Mouse (Mus musculus) stomach, embryonic 15.5 days (tissue): ENCODE results near the gene Qrich2. TPM values are rescaled to one million over a fixed set of nuclear protein-coding genes. Genes with fewer than 3 reads are reported as not detected.
"Not testable (repeated sequence)": the region's sequence is repeated elsewhere in the genome, so short reads cannot be mapped to it uniquely, and the experiment has no call there.

Source experiments
- ATAC-seq: fragments of 200-750 bp; cut with Nextera tagmentation; 2 replicates; pipeline ENCODE4 v1.8.0; 2017; ENCODE audit warnings: low read depth, moderate number of reproducible peaks, moderate TSS enrichment; ENCODE audit not compliant: insufficient read depth, low FRiP score
- H3K27ac ChIP-seq: fragments of 300-500 bp; sonication (generic); 2 replicates; pipeline ENCODE4 v1.5.1; 2015; ENCODE audit warnings: mild to moderate bottlenecking, inconsistent platforms
- H3K27me3 ChIP-seq: fragments of 300-500 bp; sonication (generic); replicated peaks from 2 replicates; pipeline ENCODE4 v1.6.1; 2015; ENCODE audit warnings: inconsistent platforms
- H3K36me3 ChIP-seq: fragments of 300-500 bp; sonication (generic); 2 replicates; pipeline ENCODE4 v1.6.1; 2015; ENCODE audit warnings: inconsistent platforms
- H3K4me1 ChIP-seq: fragments of 300-500 bp; sonication (generic); 2 replicates; pipeline ENCODE4 v1.6.1; 2015; ENCODE audit warnings: inconsistent platforms
- H3K4me2 ChIP-seq: fragments of 300-500 bp; sonication (generic); 2 replicates; pipeline ENCODE4 v1.6.1; 2015; ENCODE audit warnings: mild to moderate bottlenecking, inconsistent platforms
- H3K4me3 ChIP-seq: fragments of 300-500 bp; sonication (generic); replicated peaks from 2 replicates; pipeline ENCODE4 v1.5.1; 2015; ENCODE audit warnings: inconsistent platforms
- H3K9ac ChIP-seq: fragments of 300-500 bp; sonication (generic); 2 replicates; pipeline ENCODE4 v1.6.1; 2015; ENCODE audit warnings: inconsistent platforms
- H3K9me3 ChIP-seq: fragments of 300-500 bp; sonication (generic); 2 replicates; pipeline ENCODE4 v1.6.1; 2016; ENCODE audit warnings: inconsistent platforms
- WGBS: fragments of 180-500 bp; shearing (Covaris S2); methylation state at CpG from one replicate; pipeline ENCODE4 v1.1.7; 2015; 5-methylcytosine and 5-hydroxymethylcytosine counted together
- polyA plus RNA-seq: library from polyadenylated mRNA; unstranded; fragments of >200 nt; fragmentation: Nextera tagmentation; extraction: Ambion mirVana; gene quantifications from 2 replicates; pipeline ENCODE4 v1.2.1, GENCODE M21; 2015

Gene Qrich2
- polyA plus RNA-seq, 1 experiment from 2014 or later: 0.50 TPM

DNA sequence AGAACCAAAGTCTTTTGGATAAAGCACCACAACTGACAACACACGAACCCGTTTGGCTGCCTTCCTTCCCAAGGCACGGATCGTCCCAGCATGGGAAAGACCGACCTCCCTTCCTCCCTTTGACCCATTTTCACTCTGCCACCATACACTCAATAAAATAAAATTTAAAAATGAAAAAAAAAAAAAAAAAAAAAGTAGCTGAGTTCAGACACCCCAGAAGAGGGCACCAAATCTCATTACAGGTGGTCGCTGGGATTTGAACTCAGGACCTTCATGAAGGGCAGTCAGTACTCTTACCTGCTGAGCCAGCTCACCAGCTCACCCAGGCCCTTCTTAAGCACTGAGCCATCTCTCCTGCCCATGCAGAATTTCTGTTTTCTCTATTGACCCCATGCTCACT, 33.0 kb upstream of the Qrich2 start:
- WGBS: 44% methylated on average over 6 of the region's 6 CpGs
- Histone ChIP-seq H3K27me3 (no peaks in the 10 kb centered on the region), H3K4me2 (peak overlapping the region; percentile 50), H3K36me3 (no peaks in the 10 kb centered on the region), H3K9me3 (no peaks in the 10 kb centered on the region), H3K27ac (no peak overlapping the region), H3K4me1 (peaks cover 12% of the 10 kb centered on the region; the same call in 1 of the 2 replicates), H3K9ac (no peak overlapping the region), H3K4me3 (peak overlapping the region; percentile 21; the same call in 1 of the 2 replicates)
- ATAC-seq: no peak

DNA sequence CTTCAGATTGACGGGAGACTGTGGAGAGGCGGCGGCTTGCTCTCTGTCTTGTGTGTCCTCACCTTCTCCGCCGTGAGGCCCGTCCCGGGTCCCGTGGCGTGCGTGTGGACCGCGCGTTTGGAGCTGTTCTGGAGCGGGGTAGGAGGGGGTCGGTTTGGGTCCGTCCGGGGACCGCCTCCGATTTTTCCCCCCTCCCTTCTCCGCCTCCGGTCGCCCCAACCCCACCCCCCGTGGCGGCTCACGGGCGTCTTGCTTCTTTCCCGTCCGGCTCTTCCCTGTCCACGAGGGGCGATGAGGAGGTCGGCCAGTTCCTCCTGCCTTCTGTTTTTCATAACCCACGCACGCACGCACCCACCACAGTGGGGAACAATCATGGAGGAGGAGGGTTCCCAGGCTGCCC, 32.6 kb upstream of the Qrich2 start:
- Histone ChIP-seq H3K9me3 (no peaks in the 10 kb centered on the region), H3K4me3 (peak overlapping the region; percentile 21), H3K9ac (no peak overlapping the region), H3K4me1 (peaks cover 15% of the 10 kb centered on the region; the same call in 1 of the 2 replicates), H3K4me2 (peak overlapping the region; percentile 50), H3K27me3 (no peaks in the 10 kb centered on the region), H3K27ac (no peak overlapping the region), H3K36me3 (no peaks in the 10 kb centered on the region)
- WGBS: 28% methylated on average over 34 of the region's 34 CpGs
- ATAC-seq: no peak

DNA sequence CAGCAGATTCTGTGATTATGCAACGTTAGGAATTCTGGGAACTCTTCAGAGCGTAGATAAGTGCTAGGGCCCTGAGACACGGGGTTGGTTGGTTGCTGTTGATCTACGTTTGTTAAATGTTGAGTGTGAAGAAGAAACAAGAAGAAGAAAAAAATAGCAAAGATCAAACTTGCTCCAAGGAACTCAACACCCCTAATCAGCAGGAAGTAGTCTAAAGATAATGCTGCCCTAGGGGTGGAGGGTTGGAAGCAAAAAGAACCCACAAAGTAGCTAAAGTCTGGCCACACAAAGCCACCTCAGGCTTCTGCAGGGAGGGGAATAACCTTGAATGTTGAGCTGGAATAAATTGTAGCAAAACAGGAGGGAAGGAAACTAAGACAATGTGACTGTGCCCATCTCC, 31.3 kb upstream of the Qrich2 start:
- Histone ChIP-seq H3K9ac (no peak overlapping the region), H3K4me1 (peaks cover 15% of the 10 kb centered on the region; the same call in 1 of the 2 replicates)

DNA sequence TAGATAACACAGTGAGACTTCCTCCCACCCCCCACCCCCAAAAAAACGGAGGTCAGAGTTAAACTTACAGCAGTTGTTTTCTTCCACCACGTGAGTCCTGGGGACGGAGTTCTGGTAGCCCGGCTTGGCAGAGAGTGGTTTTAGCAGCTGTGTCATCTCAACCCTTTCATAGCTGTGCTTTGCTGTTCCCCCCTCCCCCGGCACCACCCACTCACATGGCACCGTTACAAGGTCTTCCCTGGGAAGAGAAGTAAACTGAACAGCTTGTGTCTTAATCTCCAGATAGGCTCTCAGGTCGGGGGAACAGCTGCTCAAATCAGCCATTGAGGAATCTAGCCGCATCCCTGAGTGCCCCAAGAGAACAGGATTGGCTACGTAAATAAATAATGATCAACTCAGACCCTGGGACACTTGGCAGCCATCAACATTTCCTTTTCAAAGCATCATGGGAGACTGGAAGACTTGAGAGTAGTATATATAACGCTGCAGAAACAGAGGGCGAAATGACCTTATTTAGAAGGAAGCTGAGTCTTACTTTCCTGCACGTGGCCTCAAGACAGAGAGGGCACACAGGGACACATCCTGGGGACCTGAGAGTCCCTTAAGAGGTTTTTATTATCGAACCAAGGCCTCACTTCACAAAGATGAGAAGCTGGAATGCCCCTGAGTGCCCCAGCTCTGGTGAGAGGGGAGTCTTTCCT, 28.6 kb upstream of the Qrich2 start:
- peak; percentile 51 for ATAC-seq
- Histone ChIP-seq H3K36me3 (no peaks in the 10 kb centered on the region), H3K9ac (no peak overlapping the region), H3K4me3 (0 out of 2 replicates have a peak overlapping the region, but pooled peaks have one; percentile 4), H3K27ac (peak overlapping the region; percentile 93), H3K4me2 (0 out of 2 replicates have a peak overlapping the region, but pooled peaks have one; percentile 8), H3K9me3 (no peaks in the 10 kb centered on the region), H3K4me1 (peaks cover 24% of the 10 kb centered on the region), H3K27me3 (no peaks in the 10 kb centered on the region)
- 25% methylated on average over 13 of the region's 13 CpGs for WGBS

More for the DNA sequence above, 31.3 kb upstream of the Qrich2 start:
- no peak for ATAC-seq
- WGBS: 79% methylated on average over 4 of the region's 4 CpGs
- Histone ChIP-seq H3K27me3 (no peaks in the 10 kb centered on the region), H3K4me3 (no peak overlapping the region), H3K4me2 (no peak overlapping the region), H3K9me3 (no peaks in the 10 kb centered on the region), H3K27ac (no peak overlapping the region), H3K36me3 (no peaks in the 10 kb centered on the region)

DNA sequence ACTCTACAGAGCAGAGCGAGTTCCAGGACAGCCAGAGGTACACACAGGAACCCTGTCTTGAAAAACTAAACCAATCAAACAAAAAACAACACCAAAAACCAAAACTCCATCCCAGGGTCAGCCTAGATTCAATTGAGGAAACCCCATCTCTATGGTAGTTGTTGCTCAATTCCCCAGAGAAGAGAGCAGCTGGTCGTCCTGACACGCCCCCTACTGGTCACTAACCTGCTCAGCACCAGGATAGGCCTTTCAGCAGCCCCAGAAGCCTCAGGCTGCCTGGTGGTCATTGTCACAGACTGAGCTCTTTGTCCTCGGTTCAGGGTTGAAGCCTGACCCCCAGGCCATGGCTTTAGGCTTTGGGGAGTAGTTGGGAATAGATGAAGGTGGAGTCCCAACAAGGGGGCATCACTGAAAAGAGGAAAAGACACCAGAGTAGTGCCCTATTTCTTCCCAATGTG, 27.8 kb upstream of the Qrich2 start, which contains the start of gene Prpsap1:
Prpsap1 (minus strand) TSS at position 408 of the 458 bp plus-strand sequence.
- Histone ChIP-seq H3K9me3 (no peaks in the 10 kb centered on the region), H3K4me2 (peak within 1 kb of the TSS; percentile 19), H3K36me3 (no peaks in the 10 kb centered on the region), H3K27me3 (no peaks in the 10 kb centered on the region), H3K4me3 (0 out of 2 replicates have a peak within 1 kb of the TSS, but pooled peaks have one; percentile 4), H3K4me1 (peaks cover 26% of the 10 kb centered on the region), H3K27ac (peak within 1 kb of the TSS; percentile 93), H3K9ac (no peak within 1 kb of the TSS)
- ATAC-seq: no peak
- WGBS: 23% methylated on average over 4 of the region's 4 CpGs

DNA sequence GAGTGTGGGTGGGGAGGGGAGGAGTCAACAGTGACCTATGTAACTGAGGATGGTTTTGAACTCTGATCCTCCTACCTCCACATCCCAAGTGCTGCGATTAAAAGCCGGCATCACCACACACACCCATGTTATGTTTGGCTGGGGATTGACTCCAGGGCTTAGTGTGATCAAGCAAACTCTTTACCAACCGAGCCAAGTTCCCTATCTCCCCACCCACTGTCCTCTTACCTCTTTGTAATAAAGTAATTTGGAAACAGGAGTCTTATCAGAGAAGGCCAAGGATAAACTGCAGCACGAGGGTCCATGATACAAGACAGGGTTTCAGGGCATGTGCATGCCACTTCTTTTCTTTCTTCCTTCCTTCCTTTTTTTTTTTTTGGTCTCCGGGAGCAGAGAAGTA, 27.1 kb upstream of the Qrich2 start:
- Histone ChIP-seq H3K27ac (peak overlapping the region; percentile 93; the same call in 1 of the 2 replicates), H3K9me3 (no peaks in the 10 kb centered on the region), H3K9ac (no peak overlapping the region), H3K4me3 (no peak overlapping the region), H3K4me2 (peak overlapping the region; percentile 19; the same call in 1 of the 2 replicates), H3K27me3 (no peaks in the 10 kb centered on the region), H3K36me3 (no peaks in the 10 kb centered on the region), H3K4me1 (peaks cover 26% of the 10 kb centered on the region)
- ATAC-seq: no peak
- WGBS: 57% methylated on average over 5 of the region's 5 CpGs

DNA sequence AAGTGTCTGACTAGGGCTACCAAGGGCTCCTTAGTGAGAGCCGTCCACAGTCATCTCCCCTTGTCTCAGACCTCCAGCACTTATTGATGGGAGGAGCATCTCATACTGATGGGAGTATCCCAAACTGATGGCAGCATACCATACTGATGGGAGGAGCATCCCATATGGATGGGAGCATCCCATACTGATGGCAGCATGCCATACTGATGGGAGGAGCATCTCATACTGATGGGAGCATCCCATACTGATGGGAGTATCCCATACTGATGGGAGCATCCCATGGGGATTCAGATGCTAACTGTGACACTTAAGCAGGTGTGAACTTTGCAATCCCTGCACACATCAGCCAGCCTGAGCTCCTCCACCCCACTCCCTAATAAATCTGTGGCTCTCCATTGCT, 26.5 kb upstream of the Qrich2 start:
- H3K4me3 ChIP-seq, H3K9me3 ChIP-seq, H3K27ac ChIP-seq, H3K27me3 ChIP-seq, ATAC-seq, H3K9ac ChIP-seq, H3K4me2 ChIP-seq, H3K36me3 ChIP-seq: not testable (repeated sequence)
- 69% methylated on average over 1 of the region's 1 CpGs for WGBS
- peaks cover 26% of the 10 kb centered on the region for H3K4me1 ChIP-seq

DNA sequence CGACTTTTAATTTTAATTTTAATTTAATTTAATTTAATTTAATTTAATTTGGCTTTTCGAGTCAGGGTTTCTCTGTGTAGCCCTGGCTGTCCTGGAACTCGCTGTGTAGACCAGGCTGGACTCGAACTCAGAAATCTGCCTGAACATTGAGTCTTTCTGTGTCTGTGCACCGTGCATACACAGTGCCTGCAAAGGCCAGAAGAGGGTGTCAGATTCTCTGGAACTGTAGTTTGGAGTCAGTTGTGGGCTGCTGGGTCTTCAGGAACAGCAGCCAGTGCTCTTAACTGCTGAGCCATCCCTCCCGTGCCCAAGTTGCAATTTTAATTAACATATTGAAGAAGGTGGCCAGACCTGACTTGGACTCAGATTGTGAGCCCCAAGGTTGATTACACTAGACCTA, 25.3 kb upstream of the Qrich2 start:
- Histone ChIP-seq H3K9me3 (no peaks in the 10 kb centered on the region), H3K27me3 (no peaks in the 10 kb centered on the region), H3K4me2 (peak overlapping the region; percentile 61), H3K27ac (peak overlapping the region; percentile 93), H3K4me1 (peaks cover 26% of the 10 kb centered on the region), H3K4me3 (no peak overlapping the region), H3K36me3 (0 out of 2 replicates have a peak, but pooled peaks cover 3% of the 10 kb centered on the region), H3K9ac (no peak overlapping the region)
- no peak for ATAC-seq
- WGBS: 60% methylated on average over 6 of the region's 6 CpGs

DNA sequence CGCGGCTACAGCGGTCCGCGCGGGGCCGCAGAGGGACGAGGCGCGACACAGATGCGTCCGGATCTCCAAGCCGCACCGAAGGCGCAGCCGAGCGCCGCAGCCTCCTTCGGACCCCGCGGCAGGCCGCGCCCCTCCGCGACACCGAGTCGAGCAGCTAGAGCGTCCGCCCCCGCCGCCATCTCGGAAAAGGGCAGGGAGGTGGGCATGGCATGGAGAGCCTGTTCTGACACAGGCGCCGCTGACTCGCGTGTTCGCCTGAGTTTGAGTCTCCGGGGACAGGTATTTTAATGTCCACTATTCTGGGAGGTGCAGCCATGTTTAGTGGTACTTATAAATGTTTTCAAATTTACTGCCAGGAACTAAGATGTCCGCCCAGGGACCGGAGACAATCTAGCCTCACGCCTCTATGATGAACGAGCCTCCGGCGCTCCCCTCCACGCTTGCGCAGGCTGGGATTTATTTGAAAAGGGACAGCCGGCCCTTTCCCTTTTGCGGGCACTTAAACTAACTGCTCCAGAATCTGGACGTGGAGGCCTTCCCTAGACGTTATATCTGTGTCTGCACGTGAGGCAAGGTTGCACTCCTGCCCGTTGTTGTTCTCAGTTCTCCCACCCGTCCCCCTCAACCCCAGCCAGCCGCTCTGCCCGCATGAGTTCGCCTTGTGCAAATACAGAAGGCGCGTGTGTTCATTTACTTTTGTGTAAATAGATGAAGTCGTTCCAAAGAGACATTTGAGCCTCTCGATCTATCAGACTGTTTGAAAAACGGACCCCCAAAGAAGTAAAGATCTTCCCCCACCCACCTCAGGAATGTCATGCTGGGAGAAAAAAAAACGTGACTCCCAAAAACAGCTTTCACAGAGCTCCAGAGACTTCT, 24.4 kb upstream of the Qrich2 start:
- Histone ChIP-seq H3K36me3 (peaks cover 11% of the 10 kb centered on the region; the same call in 1 of the 2 replicates), H3K4me2 (peak overlapping the region; percentile 61), H3K9ac (peak overlapping the region; percentile 77), H3K4me3 (peak overlapping the region; percentile 93), H3K27ac (peak overlapping the region; percentile 93), H3K27me3 (no peaks in the 10 kb centered on the region), H3K4me1 (peaks cover 26% of the 10 kb centered on the region), H3K9me3 (no peaks in the 10 kb centered on the region)
- WGBS: under 1% methylated on average over 62 of the region's 62 CpGs
- ATAC-seq: peak; percentile 84

DNA sequence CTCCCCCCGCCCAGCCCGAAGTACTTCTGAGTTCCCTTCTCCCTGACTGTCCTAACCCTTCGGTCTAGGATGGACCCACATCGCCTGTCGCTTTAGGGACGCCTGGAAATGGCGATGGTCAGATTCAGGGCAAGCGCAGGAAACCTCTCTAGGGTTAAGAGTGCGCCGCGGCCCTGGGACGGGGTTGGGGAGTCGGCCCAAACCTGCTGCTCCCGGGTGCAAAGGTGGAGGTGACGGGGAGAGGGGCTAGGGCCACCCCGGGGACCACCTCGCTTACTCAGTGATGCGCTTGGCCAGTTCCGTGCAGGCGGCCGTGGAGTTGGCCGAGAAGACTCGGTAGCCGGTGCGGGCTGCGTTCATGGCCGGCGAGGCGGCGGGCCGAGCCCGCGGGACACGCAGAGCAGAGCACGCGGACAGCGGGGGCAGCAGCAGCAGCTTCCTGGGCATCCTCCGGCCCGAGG, 23.8 kb upstream of the Qrich2 start:
- Histone ChIP-seq H3K4me2 (peak overlapping the region; percentile 61), H3K9me3 (no peaks in the 10 kb centered on the region), H3K36me3 (peaks cover 18% of the 10 kb centered on the region; the same call in 1 of the 2 replicates), H3K27me3 (no peaks in the 10 kb centered on the region), H3K4me1 (peaks cover 20% of the 10 kb centered on the region), H3K9ac (peak overlapping the region; percentile 77), H3K27ac (peak overlapping the region; percentile 93), H3K4me3 (peak overlapping the region; percentile 93)
- WGBS: under 1% methylated on average over 39 of the region's 39 CpGs
- ATAC-seq: peak; percentile 20

DNA sequence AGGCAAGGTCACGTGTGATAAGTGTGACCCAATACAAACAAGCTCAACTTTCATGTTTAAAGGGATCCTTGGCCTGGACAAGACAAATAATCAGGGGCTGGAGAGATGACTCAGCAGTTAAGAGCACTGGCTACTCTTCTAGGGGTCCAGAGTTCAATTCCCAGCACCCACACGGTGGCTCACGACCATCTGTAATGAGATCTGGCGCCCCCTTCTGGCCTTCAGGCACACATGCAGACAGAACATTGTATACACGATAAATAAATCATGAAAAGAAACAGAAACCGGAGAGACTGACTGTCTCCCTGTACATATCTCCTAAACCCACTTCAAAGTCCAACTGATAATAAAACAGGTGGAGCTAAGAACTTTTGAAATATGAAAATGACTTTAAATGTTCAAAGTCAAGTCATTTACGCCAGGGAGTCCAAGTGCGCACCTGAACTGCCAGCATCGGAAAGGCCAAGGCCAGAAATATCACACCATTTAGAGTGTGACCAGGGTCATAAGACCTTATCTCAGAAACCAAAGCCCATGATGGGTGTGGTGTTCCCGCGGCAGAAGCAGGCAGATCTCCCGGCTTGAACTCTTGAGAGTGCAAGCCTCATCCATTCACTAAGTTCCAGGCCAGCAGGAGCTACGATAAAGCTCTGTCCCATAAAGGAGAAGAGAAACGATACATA, 22.8 kb upstream of the Qrich2 start:
- 68% methylated on average over 14 of the region's 14 CpGs for WGBS
- peaks cover 24% of the 10 kb centered on the region; the same call in 1 of the 2 replicates for H3K36me3 ChIP-seq
- peak overlapping the region; percentile 77; the same call in 1 of the 2 replicates for H3K9ac ChIP-seq
- peak overlapping the region; percentile 93; the same call in 1 of the 2 replicates for H3K27ac ChIP-seq
- H3K4me3 ChIP-seq: peak overlapping the region; percentile 93
- H3K4me2 ChIP-seq: peak overlapping the region; percentile 61
- peaks cover 12% of the 10 kb centered on the region for H3K4me1 ChIP-seq
- ATAC-seq: no peak
- no peaks in the 10 kb centered on the region for H3K27me3 ChIP-seq
- H3K9me3 ChIP-seq: no peaks in the 10 kb centered on the region
